Mouse (Mus musculus) fibroblast of lung, adult 2 months (primary cell): ENCODE results near the gene Rhag.

Experiments used
- DNase-seq: peaks from one replicate; pipeline ENCODE4 v3.0.0-alpha.2; 2011; ENCODE audit warnings: low read depth

Gene Rhag

GRCm38 (mm10) chr17:40810934-40811333 lies at the start of gene Rhag:
Gene Rhag, plus strand, starts transcription at chr17:40811126.
- no peak for DNase-seq

GRCm38 (mm10) chr17:40763662-40764061 lies 47.3 kb upstream of the Rhag start:
- DNase-seq, result no peak

GRCm38 (mm10) chr17:40767120-40767519 lies 43.8 kb upstream of the Rhag start:
- no peak for DNase-seq

GRCm38 (mm10) chr17:40789877-40790276 lies 21.0 kb upstream of the Rhag start:
- no peak for DNase-seq

GRCm38 (mm10) chr17:40793921-40794854 lies 16.7 kb upstream of the Rhag start:
- no peak for DNase-seq

GRCm38 (mm10) chr17:40802707-40803340 lies 8.1 kb upstream of the Rhag start:
- peak; percentile 36 for DNase-seq

GRCm38 (mm10) chr17:40806550-40806949 lies 4.4 kb upstream of the Rhag start:
- peak; percentile 47 for DNase-seq

GRCm38 (mm10) chr17:40806953-40807572 lies 3.9 kb upstream of the Rhag start, which contains the start of gene Crisp2:
Gene Crisp2, minus strand, starts transcription at chr17:40807003.
- no peak for DNase-seq

- DNase-seq, result no peak
These were observed 2.9 kb upstream of the Rhag start for GRCm38 (mm10) chr17:40808071-40808470.

GRCm38 (mm10) chr17:40811560-40811959 lies 634 bp downstream of the Rhag start:
- no peak for DNase-seq

GRCm38 (mm10) chr17:40812259-40812658 lies 1.3 kb downstream of the Rhag start:
- no peak for DNase-seq

GRCm38 (mm10) chr17:40817340-40817943 lies 6.5 kb downstream of the Rhag start:
- DNase-seq, result no peak

- no peak for DNase-seq
These were observed 10.6 kb downstream of the Rhag start for GRCm38 (mm10) chr17:40821477-40821876.

GRCm38 (mm10) chr17:40823817-40824216 lies 12.9 kb downstream of the Rhag start:
- DNase-seq, result no peak

GRCm38 (mm10) chr17:40824549-40824948 lies 13.6 kb downstream of the Rhag start:
- no peak for DNase-seq

GRCm38 (mm10) chr17:40831870-40832269 lies 20.9 kb downstream of the Rhag start:
- no peak for DNase-seq

- DNase-seq, result peak; percentile 28
These were observed 26.4 kb downstream of the Rhag start for GRCm38 (mm10) chr17:40837308-40837707.

- no peak for DNase-seq
These were observed 44.1 kb downstream of the Rhag start for GRCm38 (mm10) chr17:40855065-40855464.

- no peak for DNase-seq
These were observed 58.2 kb downstream of the Rhag start for GRCm38 (mm10) chr17:40868952-40869747.

GRCm38 (mm10) chr17:40872626-40873025 lies 61.7 kb downstream of the Rhag start:
- DNase-seq, result no peak

- no peak for DNase-seq
These were observed 62.7 kb downstream of the Rhag start for GRCm38 (mm10) chr17:40873582-40874011.
